Mouse (Mus musculus) frontal cortex, adult 2 months (tissue): ENCODE measurements at regions not wholly inside any gene's neighbourhood (a gene's known extent, or its start where the extent isn't known, plus 50 kb on each side); places are given as distances from the start of the nearest gene placed in this dataset.

Source experiments
- DNase-seq, 2 experiments: peaks; one replicate each; pipeline ENCODE4 v3.0.0; 2022; ENCODE audit warnings: low spot score in 1 of 2; ENCODE audit errors: extremely low spot score in 1 of 2

DNA sequence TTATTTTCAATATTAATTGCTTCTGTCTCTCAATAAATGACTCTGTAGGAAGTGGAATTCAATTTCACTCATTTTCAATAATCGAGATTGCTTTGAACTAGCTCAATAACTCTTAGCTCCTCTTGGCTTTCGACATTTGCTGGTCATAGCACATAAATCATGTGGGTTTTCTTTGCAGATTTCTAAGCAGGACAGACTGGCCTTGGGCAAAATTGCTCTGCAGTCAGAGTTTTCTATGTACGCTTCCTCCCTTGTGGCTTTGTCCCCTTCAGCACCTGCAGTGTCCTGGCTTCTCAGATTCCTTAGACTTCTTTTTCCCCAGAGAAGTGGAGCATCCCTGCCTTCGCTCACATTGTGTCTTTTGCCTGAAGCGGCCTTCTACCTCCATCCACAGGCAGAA, 124.6 kb upstream of the Rarb start:
- no peak for DNase-seq

DNA sequence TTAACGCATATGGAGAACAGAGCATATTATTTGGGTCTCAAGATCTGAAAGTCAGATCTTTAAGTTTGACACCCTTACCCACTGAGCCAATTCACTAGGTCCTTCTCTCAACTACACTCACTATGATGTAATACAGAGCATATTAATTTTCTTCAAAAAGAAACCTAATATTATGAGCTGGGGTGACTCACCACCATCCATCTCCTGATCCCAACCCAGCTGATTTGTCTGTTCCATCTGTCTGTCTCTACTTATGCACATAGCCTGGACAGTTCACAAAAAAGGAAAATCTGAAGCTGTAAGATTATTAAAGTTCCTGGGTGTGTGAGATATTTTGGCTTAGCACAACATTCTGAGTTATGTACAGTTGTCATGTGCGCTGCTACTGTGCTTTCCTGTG, 108.2 kb upstream of the Rarb start:
- DNase-seq, result no peak

DNA sequence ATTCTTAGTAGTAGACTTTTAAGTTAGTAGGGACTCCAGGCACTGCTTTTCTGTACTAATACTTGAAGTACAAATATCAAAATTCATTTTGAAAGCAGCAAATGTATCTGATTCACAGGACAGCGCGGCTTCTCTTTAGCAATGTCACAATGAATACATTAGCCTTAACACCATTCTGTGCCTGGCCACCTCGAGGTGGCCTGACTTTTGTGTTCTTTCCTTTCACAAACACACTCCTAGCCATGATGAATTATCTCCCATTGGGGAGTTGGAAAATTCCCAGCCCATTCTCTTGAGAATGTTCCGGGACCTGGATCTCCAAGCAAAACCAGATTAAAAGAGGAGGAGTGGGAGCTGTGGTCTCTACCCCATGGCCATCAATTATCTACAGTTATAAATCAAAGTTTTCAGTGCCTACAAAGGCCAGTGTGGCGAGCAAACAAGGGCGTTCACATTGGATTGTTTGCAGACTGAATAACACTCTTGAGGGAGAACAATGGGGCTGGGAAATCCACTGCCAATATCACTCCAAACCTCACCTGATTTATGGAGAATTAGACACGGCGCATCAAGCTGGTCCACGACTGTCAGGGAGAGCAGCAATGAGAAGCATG, 82.7 kb upstream of the Rarb start:
- no peak for DNase-seq

DNA sequence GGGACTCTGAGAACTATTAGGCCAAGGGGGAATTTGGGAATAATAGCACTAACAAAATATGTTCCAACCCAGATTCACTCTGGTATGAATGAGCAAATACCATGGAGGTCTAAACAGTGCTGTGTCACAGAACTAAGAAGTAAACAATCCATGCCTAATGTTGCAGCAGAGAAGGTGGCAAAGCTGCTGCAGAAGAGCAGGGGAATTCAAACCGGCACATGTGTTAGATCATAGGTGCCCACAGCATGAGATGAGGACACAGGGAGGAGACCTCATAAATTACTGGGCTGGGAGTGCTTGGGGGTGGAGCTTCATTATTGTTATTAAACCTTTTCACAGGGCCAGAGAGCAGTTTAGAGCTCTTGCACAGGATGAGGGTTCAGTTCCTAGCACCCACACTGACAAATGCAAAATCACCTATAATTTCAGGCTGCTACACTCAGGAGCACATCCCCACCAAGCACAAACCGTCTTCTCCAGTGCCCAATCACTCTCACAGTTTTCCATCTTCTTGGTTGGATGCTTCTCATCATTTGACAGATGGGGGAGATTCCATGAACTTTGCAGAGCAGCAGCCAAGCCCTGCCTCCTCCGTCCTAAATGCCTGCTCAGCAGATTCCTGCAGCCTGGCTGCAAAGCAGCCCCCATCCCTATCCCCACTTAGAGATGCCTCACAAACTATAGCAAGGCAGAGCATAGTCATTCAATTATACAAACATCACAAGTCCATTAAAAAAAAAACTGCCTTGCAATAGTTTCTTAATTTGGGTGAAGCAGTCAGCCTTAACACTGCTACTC, 79.0 kb upstream of the Rarb start:
- no peak for DNase-seq

DNA sequence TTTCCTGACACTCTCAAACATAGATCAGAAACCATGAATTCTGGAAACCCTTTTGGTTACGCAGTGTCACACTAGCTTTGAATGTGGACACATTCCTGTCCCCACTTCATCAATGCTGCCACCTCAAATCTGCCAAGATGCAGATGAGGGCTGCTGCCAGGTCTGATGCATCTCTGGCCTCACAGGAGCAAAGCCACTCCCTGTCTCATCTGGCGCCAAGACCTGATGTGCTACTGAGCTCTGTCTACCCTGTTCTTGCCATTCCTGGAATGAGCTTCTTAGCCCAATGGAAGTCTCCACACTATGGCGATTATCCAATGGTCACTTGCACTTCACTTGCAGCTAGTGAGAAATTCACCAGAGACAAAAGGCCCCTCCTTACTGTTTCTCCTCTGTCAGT, 78.0 kb upstream of the Rarb start:
- no peak for DNase-seq

DNA sequence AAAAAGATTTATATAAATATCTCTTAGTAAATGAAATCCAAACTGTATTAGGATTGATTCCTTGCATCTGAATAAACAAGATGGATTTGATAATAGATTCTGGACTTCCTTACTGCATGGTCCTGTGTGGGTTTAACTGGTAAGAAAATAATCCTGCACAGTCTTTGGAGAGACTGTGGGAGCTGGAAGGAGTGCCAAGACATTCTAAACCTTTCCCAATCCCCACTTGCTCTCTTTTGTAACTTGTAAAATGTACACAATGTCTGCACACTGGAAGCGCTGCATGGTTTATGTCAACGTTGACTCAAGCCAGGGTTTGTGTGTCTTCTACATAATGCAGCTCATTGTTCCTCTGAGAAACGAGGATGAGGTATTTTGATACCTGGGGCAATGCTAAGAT, 62.3 kb upstream of the Rarb start:
- DNase-seq, result no peak

DNA sequence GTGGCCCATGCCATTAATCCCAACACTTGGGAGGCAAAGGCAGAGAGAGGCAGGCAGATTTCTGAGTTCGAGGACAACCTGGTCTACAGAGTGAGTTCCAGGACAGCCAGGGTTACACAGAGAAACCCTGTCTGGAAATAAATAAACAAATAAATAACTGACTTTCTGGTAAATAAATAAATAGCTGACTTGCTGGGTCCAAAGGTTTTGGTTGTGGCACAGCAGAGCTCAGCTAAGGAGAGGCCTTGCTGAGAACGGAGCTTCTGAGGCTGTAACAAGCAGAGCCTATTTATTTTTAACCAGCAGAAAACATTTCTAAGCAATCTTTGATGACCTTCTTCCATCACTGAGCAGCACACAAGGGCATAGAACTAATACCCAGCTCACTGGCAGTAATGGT, 50.3 kb upstream of the Rarb start:
- DNase-seq, result no peak
